Mouse (Mus musculus) retina, postnatal 1 day (tissue): ENCODE results near the gene Map4k3.
"Not testable (repeated sequence)": the region's sequence is repeated elsewhere in the genome, so short reads cannot be mapped to it uniquely, and the experiment has no call there.

ENCODE experiments used
- DNase-seq: peaks from one replicate; pipeline ENCODE4 v3.0.0-alpha.2; 2012

Gene Map4k3

DNA sequence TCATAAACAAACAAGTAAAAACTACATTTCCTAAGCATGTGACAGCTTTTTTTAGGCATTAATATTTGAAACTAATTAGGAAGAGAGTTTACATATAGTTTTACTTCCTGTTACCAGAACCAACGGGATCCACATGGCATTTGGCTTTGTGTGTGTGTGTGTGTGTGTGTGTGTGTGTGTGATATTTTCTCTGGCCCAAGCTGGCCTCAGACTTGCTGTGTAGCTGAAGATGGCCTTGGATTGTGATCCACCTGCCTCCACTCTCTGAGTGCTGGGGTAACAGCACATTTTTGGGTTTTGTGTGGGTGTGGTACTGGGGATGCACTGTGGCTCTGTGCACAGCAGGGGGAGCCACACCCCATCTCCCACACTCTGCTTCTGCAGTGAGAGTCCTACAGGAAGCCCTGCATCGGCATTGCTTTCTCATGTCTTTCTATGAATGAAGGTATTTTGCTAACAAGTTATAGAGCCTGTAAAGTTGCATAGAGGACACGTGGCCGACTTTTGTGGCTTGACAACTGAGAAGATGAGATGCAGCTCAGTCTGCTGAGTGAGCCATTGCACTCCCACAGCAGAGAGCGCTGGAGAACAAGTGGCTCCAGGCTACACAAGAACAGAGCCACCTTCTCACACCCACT lies 107.4 kb downstream of the Map4k3 start:
- peak; percentile 55 for DNase-seq

DNA sequence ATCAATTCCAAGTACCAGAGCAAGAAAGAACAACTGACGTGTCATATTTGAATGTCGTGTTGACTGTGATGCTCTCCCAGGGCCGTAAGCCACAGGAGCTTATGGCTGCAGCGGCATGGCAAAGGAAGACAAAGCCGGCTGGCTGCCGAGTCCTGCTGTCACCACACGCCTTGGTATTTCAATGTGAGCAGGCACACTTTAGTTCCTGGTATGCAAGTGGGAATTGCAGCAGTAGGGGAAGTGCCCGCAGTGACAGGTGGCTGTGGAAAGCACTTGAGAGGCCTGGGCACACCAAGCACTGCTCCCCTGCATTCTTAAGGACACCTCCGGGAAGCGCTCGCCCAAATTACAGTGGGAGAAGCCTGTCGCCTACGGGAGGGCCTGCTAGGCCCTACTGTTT lies 108.7 kb downstream of the Map4k3 start:
- DNase-seq: no peak

- DNase-seq: no peak
Observed at GRCm38 (mm10) chr17:80618890-80619289, 109.4 kb downstream of the Map4k3 start.

DNA sequence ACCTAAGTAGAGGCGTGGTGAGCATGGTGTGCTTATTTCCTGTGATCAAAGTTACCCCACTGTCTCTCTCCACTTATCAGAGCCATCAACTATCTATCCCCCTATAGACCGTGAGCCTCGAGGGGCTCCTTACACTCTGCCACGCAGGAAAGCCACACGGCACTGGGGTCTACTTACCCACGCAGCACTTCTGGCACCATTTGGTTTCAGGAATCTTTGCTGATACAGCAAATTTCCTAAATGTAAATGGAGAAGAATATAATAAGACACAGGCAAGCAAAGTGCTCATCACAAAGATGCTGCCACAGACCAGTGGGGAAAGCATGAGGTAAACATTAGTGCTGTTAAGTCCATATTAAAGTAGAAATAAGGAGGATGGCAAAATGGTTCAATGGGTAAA lies 124.5 kb downstream of the Map4k3 start:
- no peak for DNase-seq

DNA sequence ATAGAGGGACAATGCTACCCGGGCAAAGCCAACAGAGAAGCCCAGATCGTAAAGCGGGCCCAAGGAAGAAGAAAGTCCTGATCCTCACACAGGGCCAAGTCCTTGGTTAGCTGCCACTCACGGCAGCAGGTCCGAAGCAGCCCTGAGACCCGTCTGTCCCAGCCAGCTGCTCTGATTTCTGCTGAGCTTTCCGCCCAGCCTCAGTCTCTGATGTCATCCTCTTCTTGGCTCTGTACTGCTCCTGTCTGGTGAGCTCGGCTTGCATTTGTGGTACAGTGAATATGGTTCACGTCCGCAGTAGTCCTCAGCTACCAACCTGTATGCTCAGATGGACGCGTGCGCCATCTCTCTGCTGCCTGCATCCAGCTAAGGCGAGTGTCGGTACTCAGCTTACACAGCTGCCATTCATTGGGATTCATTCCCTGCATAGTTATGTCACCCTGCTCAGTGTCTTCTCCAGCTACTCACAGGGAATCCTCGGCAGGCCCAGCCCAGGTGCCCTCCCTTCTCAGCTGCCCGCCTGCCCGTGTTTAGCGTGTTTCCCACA lies 125.1 kb downstream of the Map4k3 start:
- DNase-seq: no peak

- peak; percentile 61 for DNase-seq
Observed at GRCm38 (mm10) chr17:80601371-80601770, 126.9 kb downstream of the Map4k3 start.

- no peak for DNase-seq
Observed at GRCm38 (mm10) chr17:80583051-80583450, 145.2 kb downstream of the Map4k3 start.

DNA sequence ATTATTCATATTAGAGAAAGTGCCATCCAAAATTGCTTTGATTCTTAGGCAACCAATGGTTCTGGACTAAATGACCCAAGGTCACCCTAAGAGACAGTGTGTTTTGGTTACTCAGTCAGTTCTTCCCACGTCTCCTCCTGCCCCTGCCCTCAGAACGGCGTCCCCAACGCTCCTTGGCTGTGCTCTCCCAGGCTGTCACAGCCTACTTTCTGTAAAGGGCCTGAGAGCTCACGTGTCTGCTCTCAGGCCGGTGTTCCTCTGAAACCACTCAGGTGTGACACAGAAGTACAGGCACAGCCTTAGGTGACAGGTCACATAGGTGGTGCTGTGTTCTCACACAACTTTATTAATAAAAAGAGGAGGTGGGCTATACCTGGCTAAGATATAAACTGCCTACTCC lies 148.4 kb downstream of the Map4k3 start:
- DNase-seq: no peak

DNA sequence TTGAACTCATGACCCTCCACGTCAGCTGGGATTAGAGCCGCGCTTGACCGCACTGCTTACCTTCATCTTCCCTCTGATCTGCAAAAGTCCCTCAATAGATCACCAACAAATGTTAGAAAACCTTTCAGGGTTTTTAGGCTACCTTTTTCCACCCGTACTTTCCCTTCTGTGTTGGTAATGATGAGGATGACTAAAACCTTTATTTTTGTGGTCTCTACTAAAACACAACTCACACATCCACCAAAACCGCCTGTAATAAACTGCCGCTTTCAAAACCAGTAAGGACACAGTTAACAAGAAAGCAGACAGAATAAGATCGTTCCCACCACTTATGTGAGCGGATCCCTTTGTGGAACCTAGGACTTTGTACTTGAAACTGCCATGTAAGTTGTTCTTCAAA lies 149.2 kb downstream of the Map4k3 start:
- no peak for DNase-seq

DNA sequence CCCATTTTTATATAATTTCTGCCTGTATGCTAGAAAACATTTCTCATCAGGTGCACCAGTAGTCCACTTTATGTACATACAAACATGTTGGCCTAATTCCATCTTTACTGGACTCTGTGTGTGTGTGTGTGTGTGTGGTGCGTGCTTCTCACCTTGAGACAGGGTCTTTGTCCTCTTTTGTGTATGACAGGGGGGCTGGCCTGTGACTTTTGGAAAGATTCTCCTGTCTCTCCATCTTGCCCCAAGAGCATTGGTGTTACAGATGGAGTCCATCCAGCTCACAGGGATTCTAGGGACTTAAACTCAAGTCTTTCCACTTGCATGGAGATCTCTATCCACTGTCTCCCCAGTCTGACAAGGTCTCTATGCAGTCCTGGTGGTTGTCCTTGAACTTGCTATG lies 150.2 kb downstream of the Map4k3 start:
- no peak for DNase-seq

DNA sequence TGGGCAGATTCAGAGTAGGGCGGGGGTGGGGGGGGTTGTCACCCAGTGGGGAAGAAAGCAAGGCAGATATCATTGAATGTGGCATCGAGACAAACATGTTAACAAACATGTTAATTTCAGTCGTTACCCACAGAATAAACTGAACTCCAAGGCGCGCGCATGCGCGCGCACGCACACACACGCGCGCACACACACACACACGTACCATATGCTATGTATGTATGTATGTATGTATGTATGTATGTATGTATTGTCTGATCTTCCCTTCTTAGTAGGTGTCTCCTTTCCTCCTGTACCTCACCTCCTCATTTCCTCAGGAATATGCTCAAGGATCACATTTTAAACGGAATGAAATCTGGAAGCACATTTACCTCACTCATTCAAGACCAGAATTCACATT lies 150.6 kb downstream of the Map4k3 start, which contains the start of gene Cdkl4:
Gene Cdkl4, minus strand, starts transcription at position 175 of the 400 bp plus-strand sequence.
- DNase-seq: no peak

DNA sequence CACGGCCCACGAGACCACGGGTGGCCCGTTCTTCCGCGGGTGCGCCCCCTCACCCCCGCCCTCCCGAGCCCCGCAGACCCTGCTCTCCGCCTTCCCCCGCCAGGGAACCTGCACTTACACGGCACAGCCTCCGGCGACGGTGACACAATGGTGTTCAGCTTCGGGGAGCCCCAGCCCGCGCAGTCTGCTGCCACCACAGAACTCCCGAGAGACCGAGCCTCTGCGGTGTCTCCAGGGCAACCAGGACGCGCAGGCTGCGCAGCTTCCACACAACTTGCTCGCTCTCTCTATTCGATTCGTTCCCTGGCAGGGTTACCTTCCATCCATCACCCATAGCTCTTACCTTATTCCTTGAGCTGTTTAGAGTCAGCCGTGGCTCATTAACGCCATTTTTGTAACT lies 151.1 kb downstream of the Map4k3 start:
- peak; percentile 82 for DNase-seq

DNA sequence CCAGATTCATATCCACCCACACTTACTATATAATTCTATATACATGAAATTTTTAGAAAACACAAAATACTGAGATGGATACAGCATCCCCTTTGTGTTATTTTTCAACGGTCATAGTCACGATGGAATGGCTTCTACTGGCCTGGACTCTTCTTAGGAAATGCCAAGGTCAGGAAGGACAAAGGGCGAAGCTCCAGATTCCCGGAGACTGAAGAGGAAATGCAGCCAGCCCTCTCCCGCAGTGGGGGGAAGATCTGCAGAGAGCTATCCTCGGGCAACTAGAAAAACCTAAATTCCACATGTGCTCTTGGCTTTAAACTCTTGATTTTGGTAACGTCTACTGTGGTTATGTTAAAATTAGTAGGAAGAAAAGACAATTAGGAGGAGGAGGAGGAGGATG lies 153.3 kb downstream of the Map4k3 start:
- DNase-seq: no peak

DNA sequence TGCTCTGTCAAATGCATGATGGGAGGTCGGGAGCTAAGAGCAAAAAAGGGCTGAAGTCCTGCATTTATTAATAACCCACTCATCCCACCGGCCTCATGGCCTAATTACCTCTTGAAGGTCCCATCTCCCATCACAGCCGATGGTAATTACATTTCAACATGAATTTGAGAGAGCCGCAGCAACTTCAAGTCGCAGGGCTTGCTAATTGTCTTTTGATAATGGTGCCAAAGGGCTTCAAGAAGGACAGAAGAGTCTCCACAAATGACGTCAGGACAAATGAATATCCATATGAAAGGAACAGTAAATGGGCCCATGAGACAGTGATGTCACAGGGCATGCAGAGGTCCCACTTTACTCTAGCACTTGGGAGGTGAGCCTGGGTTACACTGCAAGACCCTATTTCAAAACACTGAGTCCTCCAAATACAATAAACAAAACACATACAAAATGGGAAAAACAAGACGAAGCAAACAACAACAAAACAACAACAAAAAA lies 153.8 kb downstream of the Map4k3 start:
- DNase-seq: peak; percentile 49

GRCm38 (mm10) chr17:80572187-80572935 lies 155.9 kb downstream of the Map4k3 start:
- DNase-seq: no peak

DNA sequence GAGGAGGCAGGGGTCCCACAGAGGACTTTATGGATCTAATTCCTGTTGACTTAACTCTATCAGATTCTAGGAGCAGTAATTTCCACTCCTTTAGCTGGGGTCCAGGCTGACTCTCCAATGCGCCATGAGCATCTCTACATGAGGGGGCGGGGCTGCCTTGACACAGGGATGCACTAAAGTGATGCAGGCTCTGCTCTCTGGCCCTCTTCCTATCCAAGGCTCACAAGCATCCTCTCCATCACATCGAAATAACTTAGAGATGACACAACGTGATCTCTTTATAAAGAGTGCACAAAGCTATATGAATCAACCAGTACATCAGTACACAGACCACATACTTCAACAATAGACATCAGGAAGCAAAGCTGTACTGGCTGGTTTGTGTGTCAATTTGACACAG lies 156.8 kb downstream of the Map4k3 start:
- no peak for DNase-seq

DNA sequence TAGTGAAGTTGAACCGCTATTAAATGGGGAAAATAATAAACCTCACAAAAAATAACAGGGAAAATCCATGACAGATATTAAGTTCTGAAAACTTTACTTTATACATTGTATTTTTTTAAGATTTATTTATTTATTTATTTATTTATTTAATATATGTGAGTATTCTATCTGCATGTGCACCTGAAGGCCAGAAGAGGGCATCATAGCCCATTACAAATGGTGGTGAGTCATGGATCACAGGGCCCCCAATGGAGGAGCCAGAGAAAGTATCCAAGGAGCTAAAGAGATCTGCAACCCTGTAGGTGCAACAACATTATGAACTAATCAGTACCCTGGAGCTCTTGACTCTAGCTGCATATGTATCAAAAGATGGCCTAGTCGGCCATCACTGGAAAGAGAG lies 158.6 kb downstream of the Map4k3 start:
- not testable (repeated sequence) for DNase-seq

DNA sequence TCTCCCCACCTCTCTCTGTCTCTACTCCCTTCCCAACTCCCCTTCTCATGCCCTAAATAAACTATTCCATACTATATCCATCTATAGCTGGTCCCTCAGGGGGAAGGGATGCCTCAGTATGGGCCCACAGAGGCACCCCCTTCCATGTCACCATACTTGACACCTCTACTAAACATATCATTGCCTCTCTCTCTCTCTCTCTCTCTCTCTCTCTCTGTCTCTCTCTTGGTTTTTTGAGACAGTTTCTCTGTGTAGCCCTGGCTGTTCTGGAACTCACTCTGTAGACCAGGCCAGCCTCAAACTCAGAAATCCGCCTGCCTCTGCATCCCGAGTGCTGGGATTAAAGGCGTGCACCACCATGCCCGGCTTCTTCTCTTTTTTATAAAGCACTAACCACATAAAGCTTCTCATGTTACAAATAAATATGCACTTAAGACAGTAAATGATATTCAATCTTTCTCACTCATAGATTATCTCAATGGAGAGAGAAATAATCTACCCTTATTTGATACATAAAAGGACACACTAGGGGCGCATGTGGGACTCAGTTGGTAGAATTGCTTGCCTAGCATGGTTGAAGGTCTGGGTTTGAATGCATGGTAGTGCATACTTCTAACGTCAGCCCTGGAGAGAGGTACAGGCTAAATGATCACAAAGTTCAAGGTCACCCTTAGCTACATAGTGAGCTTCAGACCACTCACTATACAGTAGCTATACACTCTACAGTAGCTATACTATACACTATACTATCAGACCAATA lies 159.3 kb downstream of the Map4k3 start:
- DNase-seq: no peak

- no peak for DNase-seq
Observed at GRCm38 (mm10) chr17:80568441-80568840, 159.8 kb downstream of the Map4k3 start.

DNA sequence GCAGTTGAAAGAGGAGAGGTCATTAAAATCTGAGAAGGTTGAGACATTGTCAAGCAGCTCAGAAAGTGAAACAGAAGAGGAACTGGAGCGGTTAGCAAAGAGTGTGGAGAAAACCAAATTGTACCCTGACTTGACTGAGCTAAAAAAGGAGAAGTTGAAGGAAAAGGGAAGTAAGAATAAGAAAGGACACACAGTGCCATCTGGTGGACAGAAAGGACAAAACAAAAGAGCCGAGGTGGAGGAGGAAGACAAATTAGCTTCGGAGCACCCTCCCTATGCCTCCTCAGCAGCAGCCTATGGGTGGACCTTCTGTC lies 163.7 kb downstream of the Map4k3 start:
- DNase-seq: peak; percentile 60

DNA sequence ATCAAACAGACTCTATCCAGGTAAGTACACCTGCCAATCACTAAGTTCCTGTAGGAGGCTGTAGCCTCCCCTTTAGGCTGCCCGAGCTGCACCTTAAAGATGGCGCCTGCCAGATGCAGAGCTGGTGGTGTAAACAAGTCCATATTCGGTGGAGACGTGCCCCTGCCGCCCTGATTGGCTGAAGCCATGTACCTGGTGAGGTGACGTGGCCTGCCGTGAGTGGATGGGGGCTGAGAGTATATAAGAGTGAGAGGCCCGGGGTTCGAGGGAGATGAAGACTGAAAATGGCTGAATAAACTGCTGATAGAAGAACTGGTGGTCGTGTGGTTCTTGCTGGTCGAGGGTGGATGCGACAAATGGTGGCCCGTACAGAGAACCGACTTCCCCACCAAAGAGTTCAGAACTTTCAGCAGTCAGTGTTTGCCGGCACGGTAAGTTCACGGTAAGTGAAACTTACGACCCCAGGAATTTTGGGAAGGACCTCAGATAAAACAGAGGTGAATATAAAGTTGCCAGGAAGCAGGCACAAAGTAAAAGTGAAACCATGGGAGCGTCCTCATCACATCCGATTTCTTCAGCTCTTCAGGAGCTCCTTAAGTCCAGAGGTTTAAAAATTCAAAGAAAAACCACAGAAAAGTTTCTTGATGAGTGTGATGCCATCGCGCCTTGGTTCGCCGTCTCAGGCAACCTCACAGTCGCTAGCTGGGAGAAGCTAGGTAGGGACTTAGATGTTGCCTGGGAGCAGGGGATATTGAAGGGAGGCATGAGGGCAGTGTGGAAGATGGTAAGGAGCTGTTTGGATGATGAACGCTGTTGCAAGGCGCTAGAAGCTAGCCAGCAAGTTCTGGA lies 164.3 kb downstream of the Map4k3 start:
- DNase-seq: not testable (repeated sequence)

DNA sequence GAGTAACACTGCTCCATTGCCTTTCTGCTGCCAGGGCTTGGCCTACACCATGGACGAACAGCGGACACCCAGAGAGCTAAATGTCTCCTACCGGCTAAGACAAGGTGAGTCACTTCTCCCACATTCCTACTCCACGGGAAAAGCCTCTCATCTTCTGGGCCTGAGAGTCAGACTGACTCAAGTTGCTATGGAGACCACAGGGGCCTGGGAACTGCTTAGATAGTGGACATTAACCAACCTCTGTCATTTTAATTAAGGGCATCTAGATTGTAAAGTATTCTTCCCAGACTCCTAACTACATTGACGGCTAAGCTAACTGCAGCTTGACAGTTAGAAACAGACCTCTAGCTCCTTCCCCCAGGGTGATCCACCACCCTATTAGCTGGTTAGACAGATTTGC lies 165.5 kb downstream of the Map4k3 start:
- no peak for DNase-seq
